Mouse (Mus musculus): ENCODE measurements around the gene Fbn1.

Gene Fbn1

DNA sequence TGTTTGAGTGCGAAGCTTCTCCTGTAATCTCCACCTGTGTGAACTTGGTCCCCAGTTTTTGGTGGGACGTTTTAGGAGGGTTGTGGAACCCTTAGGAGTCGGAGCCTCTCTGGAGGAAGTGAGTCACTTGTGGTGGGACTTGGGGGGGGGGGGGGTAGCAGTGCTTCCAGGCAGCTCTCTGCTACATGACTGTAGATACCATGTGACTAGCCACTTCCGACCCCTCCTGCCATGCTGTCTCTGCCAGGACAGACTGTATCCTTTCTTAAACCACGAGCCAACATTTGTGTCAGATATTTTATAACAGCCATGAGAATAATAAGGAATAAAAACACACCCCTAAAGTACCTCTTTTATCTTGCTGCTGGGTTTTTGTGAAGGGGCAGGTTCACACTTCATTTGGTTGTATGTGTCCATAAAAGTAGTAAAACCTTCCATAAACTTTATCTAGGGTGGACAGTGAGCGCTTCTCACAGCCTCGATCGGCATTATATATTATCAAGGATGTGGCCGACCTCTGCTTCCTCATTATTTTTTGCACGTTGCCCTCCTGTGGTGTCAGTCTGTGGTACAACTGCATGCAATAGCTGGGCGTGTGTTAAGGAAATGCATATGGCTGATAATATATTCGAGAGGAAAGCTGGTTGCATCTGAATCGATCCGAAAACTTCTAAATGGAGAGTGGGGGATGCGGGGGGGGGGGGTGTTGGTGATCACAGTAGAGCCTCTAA lies 51.6 kb downstream of the Fbn1 start:
- no peak for DNase-seq (ENCODE audit: low read depth, low spot score)

DNA sequence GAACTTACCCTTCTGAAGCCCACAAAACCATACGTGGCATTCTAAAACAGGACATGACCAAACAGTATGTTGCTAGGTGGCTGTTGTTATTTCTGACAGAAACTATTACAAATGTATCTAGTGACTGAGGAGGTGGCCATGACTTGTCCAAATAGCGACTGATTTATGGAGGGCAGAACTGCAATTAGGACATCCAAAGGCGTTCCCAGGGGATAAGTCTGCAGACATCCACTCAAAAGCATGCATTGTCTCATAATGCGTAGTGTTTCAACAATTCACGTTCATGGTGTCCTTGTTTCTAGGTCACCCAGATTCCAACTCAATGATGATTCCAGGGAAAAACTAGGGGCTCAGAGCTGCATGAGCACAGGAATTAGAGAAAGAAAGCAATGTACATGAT lies 53.0 kb downstream of the Fbn1 start:
- DNase-seq (ENCODE audit: low read depth, low spot score), result no peak

DNA sequence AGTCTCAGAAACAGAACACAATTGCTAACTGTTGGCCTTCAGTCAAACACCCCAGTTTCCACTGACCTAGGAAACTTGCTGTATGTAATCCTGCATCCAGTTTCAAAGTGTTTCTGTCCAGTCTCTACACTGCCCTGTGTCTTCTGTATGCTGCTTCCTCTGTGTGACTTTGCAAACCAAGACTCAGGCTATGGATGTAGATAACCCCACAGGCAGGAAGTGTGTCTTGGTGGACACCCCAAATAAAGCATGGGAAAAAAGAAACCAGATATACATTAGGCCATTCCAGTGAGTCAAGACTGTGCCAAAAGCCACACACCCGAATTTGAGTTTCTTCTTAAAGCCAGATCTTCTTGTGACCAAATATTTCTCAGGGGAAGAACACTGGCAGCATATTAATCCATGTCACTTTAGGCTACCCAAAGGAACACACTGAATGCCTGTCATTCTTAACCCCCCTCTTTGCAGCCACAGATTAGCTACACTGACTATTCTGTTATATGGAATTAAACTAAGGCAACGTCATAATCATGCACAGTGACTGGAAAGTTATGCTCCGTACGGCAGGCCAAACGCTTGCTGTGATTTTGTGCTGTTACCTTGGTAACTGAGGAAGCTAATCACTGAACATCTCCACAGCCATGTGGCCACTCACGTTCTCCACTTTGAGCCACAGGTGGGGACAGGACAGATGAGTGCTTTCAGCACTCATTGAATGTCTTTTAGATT lies 55.3 kb downstream of the Fbn1 start:
- no peak for DNase-seq (ENCODE audit: low read depth, low spot score)

- no peak for DNase-seq (ENCODE audit: low read depth, low spot score)
These were observed 58.4 kb downstream of the Fbn1 start for GRCm38 (mm10) chr2:125449361-125449760.

DNA sequence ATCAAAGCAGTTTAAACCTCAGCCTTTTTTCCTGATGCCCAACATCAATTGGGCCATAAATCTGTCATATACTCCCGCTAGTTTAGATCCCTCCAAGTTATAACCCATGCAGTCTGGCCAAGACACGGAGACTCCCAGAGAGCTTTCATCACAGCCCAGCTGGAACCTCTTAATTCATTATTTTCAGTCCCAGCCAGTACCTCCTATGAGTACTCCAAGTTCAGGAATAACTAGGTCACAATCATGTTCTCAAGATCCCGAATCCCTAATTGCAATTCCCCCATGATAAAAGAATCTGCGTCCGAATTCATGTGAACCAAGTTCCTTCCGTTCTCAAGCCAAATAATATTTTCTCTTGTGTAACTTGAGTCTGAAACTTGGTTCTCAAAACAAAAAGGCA lies 58.9 kb downstream of the Fbn1 start:
- DNase-seq (ENCODE audit: low read depth, low spot score), result no peak

- DNase-seq (ENCODE audit: low read depth, low spot score), result no peak
These were observed 60.4 kb downstream of the Fbn1 start for GRCm38 (mm10) chr2:125447274-125447898.

DNA sequence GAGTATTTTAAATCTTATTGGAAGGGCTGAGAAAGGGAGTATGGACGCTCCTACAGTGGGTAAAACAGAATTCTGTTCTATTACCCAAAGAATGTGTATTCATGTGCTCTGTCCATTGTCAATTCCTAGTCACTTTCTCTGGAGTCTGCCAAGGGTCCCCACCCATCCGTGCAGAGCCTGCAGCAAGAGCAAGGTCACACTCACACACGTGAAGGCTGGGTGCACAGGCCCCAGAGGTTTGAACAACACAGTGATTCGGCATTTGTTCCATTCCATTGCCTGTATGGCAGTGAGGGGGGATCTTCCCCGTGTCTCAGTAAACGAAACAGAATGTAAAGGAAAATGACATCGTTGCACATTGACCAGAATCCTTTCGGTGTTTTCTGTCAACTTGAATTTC lies 69.4 kb downstream of the Fbn1 start:
- no peak for DNase-seq (ENCODE audit: low read depth, low spot score)

DNA sequence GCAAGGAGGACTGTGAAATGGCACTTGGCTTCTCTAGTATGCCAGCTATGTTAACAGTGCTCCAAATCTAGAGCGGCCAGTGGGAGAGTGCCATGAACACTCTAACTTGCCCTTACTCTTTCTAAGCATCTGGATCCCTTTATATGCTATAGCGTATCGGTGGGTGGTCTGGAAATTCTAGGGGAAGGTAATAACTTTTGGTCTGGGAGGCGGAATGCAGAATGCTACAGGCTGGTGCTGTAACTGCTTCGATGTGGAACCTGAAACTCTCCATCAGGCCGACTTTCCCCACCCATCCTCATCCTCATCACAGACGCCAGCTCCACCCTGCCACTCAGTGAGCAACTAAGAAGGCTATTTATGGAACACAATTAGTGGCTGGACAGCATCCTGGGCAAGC lies 71.6 kb downstream of the Fbn1 start:
- no peak for DNase-seq (ENCODE audit: low read depth, low spot score)

- no peak for DNase-seq (ENCODE audit: low read depth, low spot score)
These were observed 74.3 kb downstream of the Fbn1 start for GRCm38 (mm10) chr2:125433524-125433923.

DNA sequence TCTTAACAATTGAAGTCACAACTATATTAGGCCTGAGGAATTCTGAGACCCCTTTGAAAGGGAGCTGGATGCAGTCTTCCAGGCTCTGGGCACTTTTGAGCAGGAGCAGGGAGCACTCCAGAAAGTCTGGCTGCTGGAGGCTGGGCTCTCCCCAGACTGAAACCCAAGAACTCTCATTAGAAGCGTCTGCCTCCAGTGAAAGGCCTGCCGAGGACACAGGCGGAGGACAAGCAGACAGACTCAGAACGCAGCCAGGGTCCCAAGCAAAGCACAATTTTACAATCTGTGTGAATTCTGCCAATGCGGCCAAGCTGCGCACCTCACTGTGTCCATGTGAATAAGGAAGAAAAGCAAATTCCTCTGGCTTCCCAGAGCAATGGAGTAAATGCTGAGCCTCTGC lies 76.3 kb downstream of the Fbn1 start:
- no peak for DNase-seq (ENCODE audit: low read depth, low spot score)

GRCm38 (mm10) chr2:125428811-125429438 lies 78.9 kb downstream of the Fbn1 start:
- DNase-seq (ENCODE audit: low read depth, low spot score), result no peak

- DNase-seq (ENCODE audit: low read depth, low spot score), result no peak
These were observed 87.2 kb downstream of the Fbn1 start for GRCm38 (mm10) chr2:125420604-125421003.

DNA sequence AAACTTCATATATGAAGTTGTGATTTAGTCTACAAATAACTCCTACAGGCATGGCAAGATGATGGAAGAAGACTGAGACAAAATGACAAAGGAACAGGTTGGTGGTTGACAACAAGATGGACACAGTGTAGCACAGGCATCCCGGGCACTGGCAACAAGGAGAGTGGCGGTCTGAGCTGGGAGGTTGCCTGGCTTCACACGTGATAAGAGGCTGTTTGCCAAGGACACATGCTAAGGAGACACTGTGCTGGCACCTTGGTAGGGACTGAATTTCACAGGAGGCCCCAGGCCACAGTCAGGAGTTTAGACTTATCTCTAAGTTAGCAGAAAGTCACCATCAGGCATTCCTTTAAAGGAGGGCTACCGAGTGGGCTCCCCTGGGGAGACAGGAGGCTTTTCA lies 88.1 kb downstream of the Fbn1 start:
- no peak for DNase-seq (ENCODE audit: low read depth, low spot score)

- no peak for DNase-seq (ENCODE audit: low read depth, low spot score)
These were observed 89.2 kb downstream of the Fbn1 start for GRCm38 (mm10) chr2:125418546-125418945.

DNA sequence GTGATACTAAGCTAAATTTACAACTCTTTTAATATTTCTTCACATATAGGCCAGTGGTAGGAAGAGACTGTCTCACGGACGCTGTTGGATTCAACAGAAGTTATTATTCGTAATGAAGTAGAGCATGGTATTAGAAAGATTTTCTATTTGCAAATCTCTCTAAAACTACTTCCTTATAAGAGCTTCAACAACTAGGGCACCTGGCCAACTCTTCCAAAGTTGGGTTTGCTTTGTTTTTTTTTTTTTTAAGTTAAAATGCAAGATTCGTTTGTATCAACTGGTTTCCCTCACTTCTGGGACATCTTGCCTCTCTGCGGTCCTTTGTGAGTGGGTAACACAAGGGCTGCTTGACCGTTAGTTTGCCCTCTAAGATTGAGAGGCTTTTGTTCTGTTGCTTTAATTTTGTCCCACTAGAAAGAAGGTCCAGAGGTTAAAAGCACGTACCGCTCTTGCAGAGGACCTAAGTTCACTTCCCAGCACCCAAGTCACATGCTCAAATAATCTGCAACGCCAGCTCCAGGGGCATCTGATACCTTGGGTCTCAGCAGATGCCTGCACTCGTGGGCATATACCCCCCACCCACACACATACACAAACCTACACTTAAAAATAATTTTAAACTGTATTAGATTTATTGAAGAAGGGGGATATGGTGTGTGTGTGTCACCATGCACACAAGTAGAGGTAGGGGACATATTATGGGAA lies 91.1 kb downstream of the Fbn1 start:
- no peak for DNase-seq (ENCODE audit: low read depth, low spot score)

- DNase-seq (ENCODE audit: low read depth, low spot score), result no peak
These were observed 95.4 kb downstream of the Fbn1 start for GRCm38 (mm10) chr2:125412351-125412750.

DNA sequence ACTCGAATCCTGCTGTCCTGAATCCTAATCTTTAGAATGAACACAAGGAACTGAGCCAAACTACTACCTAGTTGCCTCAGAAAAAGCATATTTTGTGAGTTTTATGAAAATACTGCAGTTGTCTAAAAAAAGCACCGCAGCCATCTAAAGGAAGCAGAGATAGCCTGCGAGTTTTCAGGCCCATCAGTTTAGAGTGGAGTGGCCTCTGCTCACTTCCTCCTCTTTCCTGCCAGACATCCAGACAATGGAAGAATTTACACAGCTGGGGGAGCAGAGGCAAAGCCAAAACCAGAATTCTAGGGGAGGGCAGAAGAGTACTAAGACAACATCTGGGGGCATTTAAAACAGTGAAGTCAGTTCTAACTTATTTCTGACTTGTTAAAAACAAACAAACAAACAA lies 96.0 kb downstream of the Fbn1 start:
- no peak for DNase-seq (ENCODE audit: low read depth, low spot score)

- no peak for DNase-seq (ENCODE audit: low read depth, low spot score)
These were observed 103.2 kb downstream of the Fbn1 start for GRCm38 (mm10) chr2:125404509-125405105.

- no peak for DNase-seq (ENCODE audit: low read depth, low spot score)
These were observed 105.5 kb downstream of the Fbn1 start for GRCm38 (mm10) chr2:125402276-125402675.

- no peak for DNase-seq (ENCODE audit: low read depth, low spot score)
These were observed 107.7 kb downstream of the Fbn1 start for GRCm38 (mm10) chr2:125400121-125400520.

- DNase-seq (ENCODE audit: low read depth, low spot score), result no peak
These were observed 110.0 kb downstream of the Fbn1 start for GRCm38 (mm10) chr2:125397796-125398195.
